In the genomic region with DNA sequence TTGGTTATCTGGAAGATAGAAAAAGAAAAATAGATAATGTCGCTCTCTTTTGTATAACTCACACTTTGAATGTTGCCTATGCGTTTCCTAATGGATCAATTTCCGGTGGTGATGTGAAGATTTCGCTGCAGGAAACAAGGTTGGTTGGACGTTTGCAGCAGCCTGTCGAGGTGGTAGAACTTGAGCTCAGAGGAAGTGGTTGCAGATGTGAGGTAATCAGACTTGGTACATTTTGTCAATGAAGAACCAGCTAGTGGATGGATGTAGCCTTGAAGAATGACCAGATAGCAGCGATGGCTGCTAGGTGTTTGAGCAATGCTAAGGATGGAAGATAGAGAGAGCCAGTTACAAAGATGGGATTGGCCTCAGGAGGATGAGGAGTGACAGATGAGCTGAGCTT, we compare ENCODE assay signal across 20 mouse cellular contexts. TPM values are rescaled to one million over a fixed set of nuclear protein-coding genes. Genes with fewer than 3 reads are reported as not detected.
"Had no signal": no experiment of that assay in that cellular context is flagged by ENCODE, and none has a peak within 500 bp of the region (broad histone marks: within the 10 kb centered on the region; RNA-seq: fewer than 3 reads in every experiment).

No protein-coding gene starts in this region.

- H3K27me3 ChIP-seq: lung, embryonic 15.5 days; megakaryocyte, embryonic 14.5 days; midbrain, embryonic 13.5 days; midbrain, embryonic 15.5 days; neural tube, embryonic 12.5 days; stomach, embryonic 15.5 days had no signal

- H3K9me3 ChIP-seq: lung, embryonic 15.5 days; midbrain, embryonic 13.5 days; midbrain, embryonic 15.5 days; neural tube, embryonic 12.5 days; stomach, embryonic 15.5 days had no signal

- H3K4me1 ChIP-seq: lung, embryonic 15.5 days; midbrain, embryonic 13.5 days; midbrain, embryonic 15.5 days; neural tube, embryonic 12.5 days; stomach, embryonic 15.5 days had no signal

- H3K27ac ChIP-seq: lung, embryonic 15.5 days; macrophage; midbrain, embryonic 13.5 days; midbrain, embryonic 15.5 days; neural tube, embryonic 12.5 days; stomach, embryonic 15.5 days; stomach, postnatal 0 days had no signal

- DNase-seq: liver, postnatal 0 days; lung, adult 2 months; lung, postnatal 14 days; lung, postnatal 36 days; right cerebral cortex, postnatal 14 days; thymus, adult 2 months; thymus, postnatal 25 days; thymus, postnatal 4 days had no signal

- H3K4me3 ChIP-seq: lung, embryonic 15.5 days; megakaryocyte, embryonic 14.5 days; midbrain, embryonic 13.5 days; midbrain, embryonic 15.5 days; neural tube, embryonic 12.5 days; stomach, embryonic 15.5 days had no signal

- H3K36me3 ChIP-seq: lung, embryonic 15.5 days; midbrain, embryonic 13.5 days; midbrain, embryonic 15.5 days; neural tube, embryonic 12.5 days; stomach, embryonic 15.5 days had no signal

- ATAC-seq: liver, postnatal 0 days; lung, postnatal 0 days; midbrain, embryonic 13.5 days; midbrain, embryonic 15.5 days had no signal

RNA-seq across cellular contexts. Expression of gene Slc35d3, which starts 46.5 kb away (rescaled TPM):
- total RNA-seq: monocyte, adult 5-6 weeks; neutrophil, adult 5-6 weeks had no signal
- polyA plus RNA-seq: testis, adult 2 months had no signal
